Mouse (Mus musculus): Measurements from ENCODE around the gene Vcam1. TPM values are rescaled to one million over a fixed set of nuclear protein-coding genes. Genes with fewer than 3 reads are reported as not detected.

Vcam1 gene
- total and polyA plus RNA-seq, 3 experiments: 1.8 to 2.2 TPM; not detected in 1

DNA sequence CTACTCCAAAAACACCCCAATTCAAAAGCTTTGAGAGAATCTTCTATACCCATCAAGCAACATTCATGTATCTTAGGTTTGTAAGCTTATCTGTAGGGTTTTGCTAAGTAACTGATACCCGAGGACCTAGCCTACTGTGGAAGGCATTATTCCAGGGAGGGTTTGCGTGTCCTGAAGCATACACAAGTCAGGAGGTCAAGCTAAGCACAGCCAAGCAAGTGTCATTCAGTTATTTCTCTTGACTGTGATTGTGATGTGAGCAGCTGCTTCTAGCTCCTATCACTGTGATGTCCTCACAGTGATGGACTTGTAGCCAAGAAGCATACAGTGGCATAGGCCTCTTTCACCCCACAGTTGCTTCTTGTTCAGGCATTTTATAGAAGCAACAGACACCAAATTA, 35.2 kb downstream of the Vcam1 start:
- dilution Hi-C loops (cut with MboI; ENCODE audit: extremely low pct_ligation_motif_present, extremely low pct_unique_long_range_greater_than_20kb, low sequenced_read_pairs) (no loop called here), in situ Hi-C loops (cut with MboI; ENCODE audit: low pct_ligation_motif_present, low pct_unique_long_range_greater_than_20kb, low sequenced_read_pairs) (no loop called here)
- Histone ChIP-seq H3K27me3 (replicated peaks) (no peaks in the 10 kb centered on the region), H3K9me3 (replicated peaks; ENCODE audit: low read length) (peaks cover 5% of the 10 kb centered on the region), H3K79me2 (replicated peaks; ENCODE audit: control insufficient read depth, extremely low read depth, insufficient read depth, poor library complexity, severe bottlenecking) (no peaks in the 10 kb centered on the region), H3K27ac (ENCODE audit: insufficient read depth, low read depth) (no peak overlapping the region), H3K9ac (ENCODE audit: insufficient read depth, low read depth) (no peak overlapping the region), H3K36me3 (replicated peaks in 1 of 2; ENCODE audit: control insufficient read depth in 1 of 2, insufficient read depth in 1 of 2, low read length in 1 of 2) (no peaks in the 10 kb centered on the region), H3K4me1 (ENCODE audit: control insufficient read depth in 1 of 2, insufficient read depth in 2 of 2) (no peaks in the 10 kb centered on the region; a peak in 1 of 4 replicates), H3K4me2 (ENCODE audit: insufficient read depth, low read depth, poor library complexity, severe bottlenecking) (no peak overlapping the region), H3K4me3 (replicated peaks in 1 of 3; ENCODE audit: low read depth in 2 of 3, low read length in 2 of 3, poor library complexity in 1 of 3) (no peak overlapping the region)
- no peak for TF ChIP-seq USF1 (IDR thresholded peaks at IDR 0.05; ENCODE audit: low read depth, low read length)
- no peak for TF ChIP-seq MYC (IDR thresholded peaks at IDR 0.05; ENCODE audit: low read depth, low read length)
- TF ChIP-seq JUN (IDR thresholded peaks at IDR 0.05; ENCODE audit: insufficient read depth, low read depth, low read length): no peak
- no peak for TF ChIP-seq PAX5 (IDR thresholded peaks at IDR 0.05; ENCODE audit: low read length)
- TF ChIP-seq CHD1 (IDR thresholded peaks at IDR 0.05; ENCODE audit: low read depth, low read length): no peak
- no peak for TF ChIP-seq ZNF384 (IDR thresholded peaks at IDR 0.05; ENCODE audit: low read depth, low read length)
- TF ChIP-seq E2F4 (IDR thresholded peaks at IDR 0.05; ENCODE audit: insufficient replicate concordance, low read depth, low read length): no peak
- no peak for TF ChIP-seq GABPA (IDR thresholded peaks at IDR 0.05; ENCODE audit: insufficient replicate concordance, low read depth, low read length)
- DNase-seq (ENCODE audit: extremely low read depth): no peak

DNA sequence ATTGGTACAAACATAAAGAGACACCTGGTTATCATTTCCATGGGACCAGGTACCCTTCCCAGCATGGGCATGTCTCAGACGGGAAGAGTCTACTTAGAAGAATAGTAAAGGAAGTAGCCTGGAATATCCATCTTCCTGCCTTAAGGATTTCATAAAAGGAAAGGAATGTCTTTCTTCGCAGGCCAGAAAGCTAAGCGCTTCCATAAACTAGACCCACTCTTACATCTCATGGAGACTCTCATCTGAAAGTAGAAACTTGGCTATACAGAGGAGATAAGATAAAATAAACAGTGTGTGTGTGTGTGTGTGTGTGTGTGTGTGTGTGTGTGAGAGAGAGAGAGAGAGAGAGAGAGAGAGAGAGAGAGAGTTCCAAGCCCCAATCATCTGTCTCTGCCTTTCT, 36.9 kb downstream of the Vcam1 start:
- H3K4me1 ChIP-seq (ENCODE audit: control insufficient read depth in 1 of 2, insufficient read depth in 2 of 2): no peaks in the 10 kb centered on the region; a peak in 1 of 4 replicates
- H3K4me2 ChIP-seq (ENCODE audit: insufficient read depth, low read depth, poor library complexity, severe bottlenecking): no peak overlapping the region
- H3K36me3 ChIP-seq (replicated peaks in 1 of 2; ENCODE audit: control insufficient read depth in 1 of 2, insufficient read depth in 1 of 2, low read length in 1 of 2): no peaks in the 10 kb centered on the region
- dilution Hi-C loops (cut with MboI; ENCODE audit: extremely low pct_ligation_motif_present, extremely low pct_unique_long_range_greater_than_20kb, low sequenced_read_pairs) (no loop called here), in situ Hi-C loops (cut with MboI; ENCODE audit: low pct_ligation_motif_present, low pct_unique_long_range_greater_than_20kb, low sequenced_read_pairs) (no loop called here)
- H3K4me3 ChIP-seq (replicated peaks in 1 of 3; ENCODE audit: low read depth in 2 of 3, low read length in 2 of 3, poor library complexity in 1 of 3): no peak overlapping the region
- no peak overlapping the region for H3K27ac ChIP-seq (ENCODE audit: insufficient read depth, low read depth)
- H3K9me3 ChIP-seq (replicated peaks; ENCODE audit: low read length): peaks cover 11% of the 10 kb centered on the region
- H3K27me3 ChIP-seq (replicated peaks): no peaks in the 10 kb centered on the region
- DNase-seq (ENCODE audit: extremely low read depth): no peak
- H3K9ac ChIP-seq (ENCODE audit: insufficient read depth, low read depth): no peak overlapping the region
- H3K79me2 ChIP-seq (replicated peaks; ENCODE audit: control insufficient read depth, extremely low read depth, insufficient read depth, poor library complexity, severe bottlenecking): no peaks in the 10 kb centered on the region
- TF ChIP-seq EP300 (IDR thresholded peaks at IDR 0.05; ENCODE audit: low read length) (no peak), TCF12 (IDR thresholded peaks at IDR 0.05; ENCODE audit: low read depth, low read length) (no peak), MYC (IDR thresholded peaks at IDR 0.05; ENCODE audit: low read depth, low read length) (no peak), ZKSCAN1 (IDR thresholded peaks at IDR 0.05; ENCODE audit: borderline replicate concordance, low read depth, low read length) (no peak), NELFE (IDR thresholded peaks at IDR 0.05; ENCODE audit: low read depth, low read length) (no peak), ETS1 (conservative IDR thresholded peaks at IDR 0.05; ENCODE audit: low read depth, low read length) (no peak), SMC3 (IDR thresholded peaks at IDR 0.05; ENCODE audit: low read depth, low read length) (no peak), CTCF (conservative IDR thresholded peaks at IDR 0.05 in 1 of 2, IDR thresholded peaks at IDR 0.05 in 1 of 2; ENCODE audit: low read depth in 2 of 2, low read length in 2 of 2) (no peak)

DNA sequence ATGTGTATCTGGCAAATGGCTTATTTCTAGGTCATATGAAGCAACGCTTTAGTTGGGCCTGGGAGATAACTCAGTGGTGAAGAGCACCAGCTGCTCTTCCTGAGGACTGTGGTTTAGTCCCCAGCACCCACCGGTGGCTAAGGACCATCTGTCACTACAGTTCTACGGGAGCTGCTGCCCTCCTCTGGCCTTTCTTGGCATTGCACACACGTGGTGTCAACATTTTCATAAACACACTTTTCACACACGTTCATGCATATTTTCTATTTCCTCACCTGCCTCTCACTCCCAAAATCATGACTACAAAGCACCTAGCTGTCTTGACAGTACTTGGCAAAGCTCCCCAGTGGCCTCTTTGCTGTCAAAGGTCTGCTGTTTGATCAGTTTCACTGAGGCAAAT, 37.8 kb downstream of the Vcam1 start:
- no peak overlapping the region for H3K27ac ChIP-seq (ENCODE audit: insufficient read depth, low read depth)
- H3K27me3 ChIP-seq (replicated peaks): no peaks in the 10 kb centered on the region
- H3K36me3 ChIP-seq (replicated peaks in 1 of 2; ENCODE audit: control insufficient read depth in 1 of 2, insufficient read depth in 1 of 2, low read length in 1 of 2): no peaks in the 10 kb centered on the region
- peaks cover 11% of the 10 kb centered on the region for H3K9me3 ChIP-seq (replicated peaks; ENCODE audit: low read length)
- H3K4me3 ChIP-seq (replicated peaks in 1 of 3; ENCODE audit: low read depth in 2 of 3, low read length in 2 of 3, poor library complexity in 1 of 3): no peak overlapping the region
- H3K79me2 ChIP-seq (replicated peaks; ENCODE audit: control insufficient read depth, extremely low read depth, insufficient read depth, poor library complexity, severe bottlenecking): no peaks in the 10 kb centered on the region
- no peak for DNase-seq (ENCODE audit: extremely low read depth)
- in situ Hi-C loops (cut with MboI; ENCODE audit: low pct_ligation_motif_present, low pct_unique_long_range_greater_than_20kb, low sequenced_read_pairs): no loop called here
- H3K9ac ChIP-seq (ENCODE audit: insufficient read depth, low read depth): no peak overlapping the region
- dilution Hi-C loops (cut with MboI; ENCODE audit: extremely low pct_ligation_motif_present, extremely low pct_unique_long_range_greater_than_20kb, low sequenced_read_pairs): no loop called here
- TF ChIP-seq CTCF (conservative IDR thresholded peaks at IDR 0.05 in 1 of 2, IDR thresholded peaks at IDR 0.05 in 1 of 2; ENCODE audit: low read depth in 2 of 2, low read length in 2 of 2): peak; percentile 27 to 37; a peak in 2 of 4 replicates
- TF ChIP-seq SMC3 (IDR thresholded peaks at IDR 0.05; ENCODE audit: low read depth, low read length): no peak
- no peaks in the 10 kb centered on the region; a peak in 1 of 4 replicates for H3K4me1 ChIP-seq (ENCODE audit: control insufficient read depth in 1 of 2, insufficient read depth in 2 of 2)
- H3K4me2 ChIP-seq (ENCODE audit: insufficient read depth, low read depth, poor library complexity, severe bottlenecking): no peak overlapping the region
